Mouse (Mus musculus): ENCODE measurements around the gene Gm21560.
"Not testable (repeated sequence)": the region's sequence is repeated elsewhere in the genome, so short reads cannot be mapped to it uniquely, and the experiment has no call there.

Gm21560 gene

DNA sequence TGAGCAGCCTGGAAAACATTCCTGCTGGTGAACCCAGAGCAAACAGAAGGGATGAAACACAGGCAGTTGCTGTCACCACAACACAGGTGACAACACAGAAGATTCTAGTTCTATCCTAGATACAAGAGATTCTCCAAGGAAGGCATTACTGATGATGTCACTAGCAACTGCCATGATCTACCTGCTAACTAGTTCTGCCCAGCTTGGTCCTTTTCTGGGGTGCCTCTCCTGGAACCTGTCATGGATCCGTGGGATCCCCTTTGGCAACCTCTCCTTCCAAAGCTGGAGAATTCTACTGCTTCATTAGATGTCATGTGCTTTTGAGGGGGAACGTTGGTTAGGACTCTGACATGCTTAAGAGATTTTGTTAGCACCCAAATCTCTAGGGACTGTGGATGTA lies at the start of gene Gm21560:
TSS of gene Gm21560 (minus strand) at position 101 of the 400 bp plus-strand sequence.
- DNase-seq (ENCODE audit: low read depth, low spot score), result not testable (repeated sequence)

DNA sequence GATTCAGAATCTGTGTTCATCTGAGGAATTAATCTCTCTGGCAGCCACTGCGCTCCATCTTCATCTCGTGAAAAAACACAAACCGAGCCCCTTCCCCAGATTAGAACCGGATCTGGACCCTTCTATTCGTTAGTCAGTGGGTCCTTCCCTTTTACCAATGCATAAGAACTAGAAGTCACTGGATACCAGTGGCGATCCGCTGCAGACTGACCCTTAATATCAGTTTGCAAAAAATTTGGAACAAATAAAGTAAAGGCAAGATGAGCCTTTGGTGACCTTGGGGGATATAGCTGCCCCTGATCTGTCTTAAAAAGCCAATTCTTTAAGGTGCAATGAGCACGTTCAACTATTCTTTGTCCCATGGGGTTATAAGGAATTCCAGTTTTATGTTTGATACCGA lies 55.6 kb downstream of the Gm21560 start:
- DNase-seq (ENCODE audit: low read depth, low spot score), result not testable (repeated sequence)

DNA sequence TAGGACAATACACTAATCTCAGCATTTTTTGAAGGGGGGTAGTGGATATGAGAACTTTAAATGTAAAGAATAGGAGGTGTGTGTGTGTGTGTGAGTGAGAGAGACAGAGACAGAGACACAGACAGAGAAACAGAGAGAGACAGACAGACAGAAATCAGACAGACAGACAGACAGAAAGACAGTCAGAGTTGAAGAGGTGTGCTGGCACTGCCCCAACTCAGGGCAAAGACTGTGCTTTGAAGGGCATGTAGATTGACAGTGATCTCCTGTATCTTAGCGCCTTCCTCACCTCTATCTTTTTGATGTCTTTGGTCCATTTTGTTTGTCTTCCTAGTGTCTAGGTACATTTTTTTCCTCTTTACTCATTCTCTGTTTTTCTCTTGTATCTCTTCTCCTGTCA lies 58.0 kb downstream of the Gm21560 start:
- not testable (repeated sequence) for DNase-seq (ENCODE audit: low read depth, low spot score)
